Mouse (Mus musculus) intestine, embryonic 15.5 days (tissue): Measurements from ENCODE around the gene Cyp2c68. TPM values are rescaled to one million over a fixed set of nuclear protein-coding genes. Genes with fewer than 3 reads are reported as not detected.
A peak's percentile ranks its signal among the peaks of the same experiment; 100 is the strongest.
"Not testable (repeated sequence)": the region's sequence is repeated elsewhere in the genome, so short reads cannot be mapped to it uniquely, and the experiment has no call there.

ENCODE experiments used
- ATAC-seq: fragments of 200-750 bp; cut with Nextera tagmentation; 2 replicates; pipeline ENCODE4 v1.8.0; 2017; ENCODE audit warnings: moderate TSS enrichment, moderate library complexity
- H3K27ac ChIP-seq: fragments of 300-500 bp; sonication (generic); 2 replicates; pipeline ENCODE4 v1.5.1; 2015; ENCODE audit warnings: mild to moderate bottlenecking, inconsistent platforms
- H3K27me3 ChIP-seq: fragments of 300-500 bp; sonication (generic); replicated peaks from 2 replicates; pipeline ENCODE4 v1.6.1; 2015; ENCODE audit warnings: inconsistent platforms
- H3K36me3 ChIP-seq: fragments of 300-500 bp; sonication (generic); 2 replicates; pipeline ENCODE4 v1.6.1; 2015; ENCODE audit warnings: inconsistent platforms
- H3K4me1 ChIP-seq: fragments of 300-500 bp; sonication (generic); replicated peaks from 2 replicates; pipeline ENCODE4 v1.6.1; 2015; ENCODE audit warnings: inconsistent platforms
- H3K4me2 ChIP-seq: fragments of 300-500 bp; sonication (generic); replicated peaks from 2 replicates; pipeline ENCODE4 v1.6.1; 2015; ENCODE audit warnings: mild to moderate bottlenecking, inconsistent platforms
- H3K4me3 ChIP-seq: fragments of 300-500 bp; sonication (generic); replicated peaks from 2 replicates; pipeline ENCODE4 v1.5.1; 2015; ENCODE audit warnings: inconsistent platforms
- H3K9ac ChIP-seq: fragments of 300-500 bp; sonication (generic); 2 replicates; pipeline ENCODE4 v1.6.1; 2015; ENCODE audit warnings: inconsistent platforms
- H3K9me3 ChIP-seq: fragments of 300-500 bp; sonication (generic); 2 replicates; pipeline ENCODE4 v1.6.1; 2016; ENCODE audit warnings: inconsistent platforms
- WGBS: fragments of 180-500 bp; shearing (Covaris S2); methylation state at CpG from one replicate; pipeline ENCODE4 v1.1.7; 2015; 5-methylcytosine and 5-hydroxymethylcytosine counted together
- polyA plus RNA-seq: library from polyadenylated mRNA; unstranded; fragments of >200 nt; fragmentation: Nextera tagmentation; extraction: Ambion mirVana; gene quantifications from 2 replicates; pipeline ENCODE4 v1.2.1, GENCODE M21; 2015

Gene Cyp2c68
- 63.1 and 63.6 TPM in 2 replicates for polyA plus RNA-seq

- WGBS = 61% methylated on average over 2 of the region's 2 CpGs
- ATAC-seq = peak; percentile 69
- no peaks in the 10 kb centered on the region for H3K9me3 ChIP-seq
- H3K4me1 ChIP-seq = no peaks in the 10 kb centered on the region
- H3K27ac ChIP-seq = no peak within 1 kb of the TSS
- H3K27me3 ChIP-seq = no peaks in the 10 kb centered on the region
- no peak within 1 kb of the TSS for H3K9ac ChIP-seq
- peak within 1 kb of the TSS; percentile 19; the same call in 1 of the 2 replicates for H3K4me3 ChIP-seq
- no peaks in the 10 kb centered on the region for H3K36me3 ChIP-seq
- H3K4me2 ChIP-seq = no peak within 1 kb of the TSS
Observed at GRCm38 (mm10) chr19:39740920-39741319, at the start of gene Cyp2c68. TSS of gene Cyp2c68 (minus strand) at chr19:39741054.

GRCm38 (mm10) chr19:39785458-39785857 lies 44.6 kb upstream of the Cyp2c68 start:
- not testable (repeated sequence) for H3K4me3 ChIP-seq, H3K4me2 ChIP-seq, H3K36me3 ChIP-seq, ATAC-seq, H3K27ac ChIP-seq, H3K27me3 ChIP-seq, H3K4me1 ChIP-seq, H3K9me3 ChIP-seq, H3K9ac ChIP-seq
- WGBS = 80% methylated on average over 2 of the region's 2 CpGs

GRCm38 (mm10) chr19:39745357-39745756 lies 4.5 kb upstream of the Cyp2c68 start:
- H3K27me3 ChIP-seq = no peaks in the 10 kb centered on the region
- WGBS = 36% methylated on average over 1 of the region's 1 CpGs

GRCm38 (mm10) chr19:39744361-39744760 lies 3.5 kb upstream of the Cyp2c68 start:
- H3K4me2 ChIP-seq, H3K27me3 ChIP-seq, H3K9me3 ChIP-seq, ATAC-seq, H3K4me1 ChIP-seq, H3K9ac ChIP-seq, H3K4me3 ChIP-seq, H3K36me3 ChIP-seq: not testable (repeated sequence)
- 71% methylated on average over 1 of the region's 1 CpGs for WGBS
- H3K27ac ChIP-seq = peak overlapping the region; percentile 44; the same call in 1 of the 2 replicates

More at GRCm38 (mm10) chr19:39745357-39745756, 4.5 kb upstream of the Cyp2c68 start:
- H3K4me1 ChIP-seq = no peaks in the 10 kb centered on the region
- H3K36me3 ChIP-seq = no peaks in the 10 kb centered on the region
- no peak overlapping the region for H3K9ac ChIP-seq
- H3K9me3 ChIP-seq = no peaks in the 10 kb centered on the region
- H3K27ac ChIP-seq = 0 out of 2 replicates have a peak overlapping the region, but pooled peaks have one; percentile 44
- H3K4me2 ChIP-seq = no peak overlapping the region
- peak; percentile 84 for ATAC-seq
- H3K4me3 ChIP-seq = no peak overlapping the region

DNA sequence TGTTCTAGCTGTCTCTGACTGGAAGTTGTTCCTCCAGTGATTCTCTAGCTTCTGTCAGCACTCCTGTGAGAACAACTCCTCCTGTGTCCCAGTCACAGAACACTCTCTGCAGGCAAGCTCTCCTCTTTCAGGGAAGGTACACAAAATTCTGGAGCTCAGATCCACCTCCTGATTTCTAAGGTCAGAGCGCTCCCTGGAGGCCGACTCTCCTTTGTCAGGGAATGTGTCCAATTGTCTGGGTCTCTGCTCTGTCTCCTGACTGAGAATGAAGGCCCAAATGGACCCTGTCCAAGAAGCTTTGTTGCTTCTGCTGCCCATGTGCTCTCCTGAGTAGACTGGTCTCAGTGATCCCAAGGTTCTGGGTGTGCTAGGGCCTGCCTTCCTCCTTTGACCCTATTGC lies 29.7 kb downstream of the Cyp2c68 start:
- WGBS = 87% methylated on average over 2 of the region's 2 CpGs
- H3K27ac ChIP-seq, H3K4me3 ChIP-seq, H3K36me3 ChIP-seq, H3K4me1 ChIP-seq, H3K27me3 ChIP-seq, ATAC-seq, H3K9me3 ChIP-seq, H3K4me2 ChIP-seq, H3K9ac ChIP-seq: not testable (repeated sequence)

DNA sequence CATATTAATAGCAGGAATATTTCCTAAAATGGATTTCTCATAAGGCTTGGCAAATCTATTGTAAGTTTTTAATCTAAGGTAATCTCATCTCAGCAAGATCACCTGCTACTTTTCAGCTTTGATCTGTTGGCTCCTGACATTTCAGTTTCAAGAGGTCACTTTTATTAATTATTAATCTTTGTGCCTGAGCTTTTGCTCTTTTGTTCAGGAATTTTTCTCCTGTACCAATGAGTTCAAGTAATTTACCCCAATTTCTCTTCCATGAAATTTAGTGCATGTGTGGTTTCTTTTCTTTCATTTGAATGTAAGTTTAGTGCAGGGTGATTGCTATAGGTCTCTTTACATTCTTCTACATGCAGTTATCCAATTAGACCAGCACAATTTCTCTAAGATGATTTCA lies 75.2 kb downstream of the Cyp2c68 start:
- ATAC-seq, H3K9ac ChIP-seq, H3K4me2 ChIP-seq, H3K27me3 ChIP-seq, H3K4me1 ChIP-seq, H3K9me3 ChIP-seq, H3K4me3 ChIP-seq, H3K36me3 ChIP-seq, H3K27ac ChIP-seq: not testable (repeated sequence)

GRCm38 (mm10) chr19:39652381-39652780 lies 88.5 kb downstream of the Cyp2c68 start:
- Histone ChIP-seq H3K9ac (no peak overlapping the region), H3K27me3 (no peaks in the 10 kb centered on the region), H3K4me1 (no peaks in the 10 kb centered on the region), H3K27ac (no peak overlapping the region), H3K36me3 (no peaks in the 10 kb centered on the region), H3K4me2 (no peak overlapping the region), H3K4me3 (no peak overlapping the region), H3K9me3 (peaks cover 3% of the 10 kb centered on the region; the same call in 1 of the 2 replicates)
- ATAC-seq = no peak
- WGBS = 57% methylated on average over 1 of the region's 1 CpGs

- peaks cover 6% of the 10 kb centered on the region; the same call in 1 of the 2 replicates for H3K9me3 ChIP-seq
- no peaks in the 10 kb centered on the region for H3K27me3 ChIP-seq
- H3K4me1 ChIP-seq = no peaks in the 10 kb centered on the region
- 98% methylated on average over 1 of the region's 1 CpGs for WGBS
- no peak within 1 kb of the TSS for H3K4me3 ChIP-seq
- no peak within 1 kb of the TSS for H3K4me2 ChIP-seq
- ATAC-seq = no peak
- no peak within 1 kb of the TSS for H3K27ac ChIP-seq
- no peak within 1 kb of the TSS for H3K9ac ChIP-seq
- H3K36me3 ChIP-seq = no peaks in the 10 kb centered on the region
Observed at GRCm38 (mm10) chr19:39648938-39649337, 91.9 kb downstream of the Cyp2c68 start, which contains the start of gene Cyp2c67. TSS of gene Cyp2c67 (minus strand) at chr19:39649051.

DNA sequence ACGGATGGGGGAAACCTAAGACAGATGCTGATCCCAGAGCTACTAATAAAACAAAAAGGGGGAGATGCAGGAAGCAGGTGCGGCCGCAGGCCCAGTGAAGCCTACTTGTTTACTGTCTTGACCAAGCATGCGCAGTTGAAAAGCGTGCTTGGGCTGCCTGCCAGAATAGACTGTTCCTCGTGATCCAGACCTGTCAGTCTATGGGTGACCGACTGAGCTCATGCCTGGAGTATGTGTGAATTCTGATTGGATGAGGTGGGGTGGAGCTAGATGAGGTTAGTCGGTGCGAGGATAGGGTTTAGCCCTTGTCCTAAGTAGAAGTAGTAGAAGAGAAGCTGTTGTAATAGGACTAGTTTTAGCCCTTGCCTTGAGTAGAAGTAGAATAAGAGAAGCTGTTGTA lies 93.3 kb downstream of the Cyp2c68 start:
- no peak overlapping the region for H3K4me2 ChIP-seq
- H3K27ac ChIP-seq = no peak overlapping the region
- no peaks in the 10 kb centered on the region for H3K27me3 ChIP-seq
- WGBS = 95% methylated on average over 9 of the region's 9 CpGs
- no peaks in the 10 kb centered on the region for H3K36me3 ChIP-seq
- H3K4me1 ChIP-seq = no peaks in the 10 kb centered on the region
- peaks cover 6% of the 10 kb centered on the region; the same call in 1 of the 2 replicates for H3K9me3 ChIP-seq
- no peak for ATAC-seq
- H3K9ac ChIP-seq = no peak overlapping the region
- H3K4me3 ChIP-seq = no peak overlapping the region

GRCm38 (mm10) chr19:39644551-39644950 lies 96.3 kb downstream of the Cyp2c68 start:
- H3K9me3 ChIP-seq, H3K36me3 ChIP-seq, ATAC-seq, H3K27me3 ChIP-seq, H3K9ac ChIP-seq, H3K27ac ChIP-seq, H3K4me2 ChIP-seq, H3K4me3 ChIP-seq, H3K4me1 ChIP-seq: not testable (repeated sequence)
- 88% methylated on average over 7 of the region's 7 CpGs for WGBS

Other genes starting within 250 kb of the Cyp2c68 start
- not detected in 2 replicates for gene Cyp2c39, start 230.2 kb downstream of the Cyp2c68 start, polyA plus RNA-seq
- gene Cyp2c67, start 92.0 kb downstream of the Cyp2c68 start, polyA plus RNA-seq = 0.63 and 0.64 TPM in 2 replicates
- not detected in 2 replicates for gene Cyp2c40, start 71.8 kb upstream of the Cyp2c68 start, polyA plus RNA-seq
- gene Cyp2c69, start 145.7 kb upstream of the Cyp2c68 start, polyA plus RNA-seq = not detected in 2 replicates